Mouse (Mus musculus) testis, postnatal 14 days (tissue): Measurements from ENCODE around the gene Foxp1.

Experiments used
- DNase-seq: peaks from one replicate; pipeline ENCODE4 v3.0.0; 2021; ENCODE audit warnings: low spot score

Foxp1 gene

DNA sequence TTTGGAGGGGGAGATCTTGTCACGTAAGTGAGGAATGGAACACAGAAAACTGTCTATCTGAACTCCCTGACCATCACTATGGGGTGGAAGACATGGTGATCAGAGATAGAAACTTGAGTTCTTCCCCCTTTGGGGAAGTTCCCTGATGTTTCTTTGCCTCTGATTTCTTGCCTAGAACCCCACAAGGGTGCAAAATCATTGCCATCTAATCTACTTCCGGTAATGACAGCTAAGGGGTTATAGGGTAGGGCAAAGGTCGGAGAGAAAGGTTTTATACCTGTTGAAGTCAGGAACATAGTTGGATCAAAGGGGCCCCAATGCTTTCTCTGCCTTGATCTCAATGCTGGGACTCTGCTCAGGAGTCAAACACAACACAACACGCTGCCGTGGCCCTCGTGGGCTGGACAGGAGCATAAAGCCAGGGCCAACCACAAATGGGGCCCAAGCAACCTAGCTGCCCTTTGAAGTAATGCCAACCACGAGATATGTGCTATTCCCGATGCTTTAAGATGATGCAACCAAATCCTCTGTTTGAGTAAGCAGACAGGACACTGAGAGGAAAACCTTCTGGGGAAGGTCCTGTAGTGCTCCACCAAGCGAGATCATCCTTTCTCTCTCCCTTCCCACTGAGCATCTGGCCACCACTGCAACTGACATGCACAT, 163.4 kb downstream of the Foxp1 start:
- no peak for DNase-seq

DNA sequence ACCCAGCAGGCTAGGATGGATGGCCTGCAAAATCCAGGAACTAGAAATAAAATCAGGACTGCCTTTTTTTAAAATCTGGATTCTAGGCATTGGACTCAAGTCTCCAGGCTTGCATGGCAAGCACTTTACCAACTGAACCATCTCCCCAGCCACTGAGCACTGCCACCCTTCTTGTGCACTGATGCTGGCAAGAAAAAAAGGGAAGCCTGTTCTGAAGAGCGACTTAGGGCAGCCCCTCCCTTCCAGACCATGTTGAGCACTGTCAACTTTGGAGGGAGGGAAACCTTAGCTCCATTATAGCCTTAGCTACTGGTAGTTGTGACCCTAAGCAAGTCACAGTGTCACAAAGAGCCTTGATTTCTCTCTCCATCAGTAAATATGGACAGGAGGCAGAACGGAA, 164.6 kb downstream of the Foxp1 start:
- no peak for DNase-seq

DNA sequence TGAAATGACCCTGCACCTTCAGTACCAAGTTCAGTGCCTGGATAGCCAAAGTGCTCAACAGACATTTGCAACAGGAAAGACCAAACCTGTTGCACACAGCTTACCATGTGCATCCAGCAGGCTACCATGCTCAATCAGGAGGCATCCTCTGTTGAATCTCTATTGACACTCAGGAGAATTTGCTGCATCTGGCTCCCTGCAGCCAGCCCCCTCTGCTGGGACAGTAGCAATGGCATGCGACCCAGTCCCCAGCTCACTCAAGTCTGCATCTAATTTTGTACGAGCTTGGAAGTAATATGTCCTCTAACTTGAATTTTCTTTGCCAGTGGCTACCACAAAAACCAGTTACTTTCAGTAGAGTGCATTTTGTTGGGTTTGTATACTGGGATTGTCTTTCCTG, 168.2 kb downstream of the Foxp1 start:
- DNase-seq = no peak

DNA sequence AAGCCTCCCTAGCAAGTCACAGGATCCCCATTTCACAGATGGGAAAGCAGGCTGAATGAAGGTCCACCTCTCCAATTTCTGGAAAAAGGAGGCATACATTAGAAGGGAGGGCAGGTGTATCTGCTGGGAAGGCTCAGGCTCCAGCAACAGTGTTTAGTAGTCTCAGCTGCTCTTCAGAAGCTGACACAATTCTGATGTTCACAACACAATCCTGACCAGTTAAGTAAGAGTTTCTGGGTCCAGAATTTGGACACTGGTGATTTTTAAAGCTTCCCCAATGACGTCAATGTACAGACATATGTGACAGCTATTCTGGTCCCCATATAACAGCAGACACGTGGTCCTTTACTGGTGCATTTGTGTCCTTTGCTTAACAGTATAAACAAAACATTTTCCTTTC, 169.1 kb downstream of the Foxp1 start:
- DNase-seq = no peak

DNA sequence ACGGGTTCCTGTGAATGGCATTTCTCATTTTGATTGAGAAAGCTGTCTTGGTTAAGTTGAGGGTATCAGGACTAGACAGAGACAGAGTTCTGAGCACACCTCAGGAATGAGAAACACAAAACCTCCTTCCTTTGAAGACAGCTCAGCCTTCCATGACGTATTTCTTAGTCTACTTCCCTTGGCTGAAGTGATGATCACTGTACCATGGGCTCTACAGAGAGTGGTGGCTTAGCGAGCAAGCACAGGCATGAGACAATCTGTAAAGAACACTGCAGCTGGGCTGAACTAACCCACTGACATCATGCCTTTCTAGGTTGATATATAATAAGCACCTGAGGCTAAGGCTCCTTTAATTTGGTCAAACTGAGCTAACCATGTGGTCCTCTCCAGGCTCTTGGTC, 172.0 kb downstream of the Foxp1 start:
- no peak for DNase-seq

DNA sequence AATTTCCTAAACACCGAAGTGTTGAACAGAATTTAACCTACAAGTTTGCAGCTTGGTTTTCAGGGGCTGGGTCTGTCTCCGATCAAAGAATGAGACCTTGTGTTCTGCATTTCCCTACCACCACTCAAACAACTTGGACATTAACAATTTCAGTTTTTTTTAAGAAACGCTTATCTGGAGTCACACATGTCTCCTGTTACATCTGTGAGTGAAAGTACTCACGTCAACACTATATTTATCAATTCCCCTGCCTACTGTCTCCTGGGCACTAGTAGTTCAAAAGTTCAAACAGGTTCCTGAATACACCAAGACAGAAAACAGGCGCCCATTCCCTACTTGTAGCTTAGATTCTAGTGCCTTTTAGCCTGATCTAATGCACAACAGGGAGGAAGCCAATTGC, 172.4 kb downstream of the Foxp1 start:
- DNase-seq = no peak

DNA sequence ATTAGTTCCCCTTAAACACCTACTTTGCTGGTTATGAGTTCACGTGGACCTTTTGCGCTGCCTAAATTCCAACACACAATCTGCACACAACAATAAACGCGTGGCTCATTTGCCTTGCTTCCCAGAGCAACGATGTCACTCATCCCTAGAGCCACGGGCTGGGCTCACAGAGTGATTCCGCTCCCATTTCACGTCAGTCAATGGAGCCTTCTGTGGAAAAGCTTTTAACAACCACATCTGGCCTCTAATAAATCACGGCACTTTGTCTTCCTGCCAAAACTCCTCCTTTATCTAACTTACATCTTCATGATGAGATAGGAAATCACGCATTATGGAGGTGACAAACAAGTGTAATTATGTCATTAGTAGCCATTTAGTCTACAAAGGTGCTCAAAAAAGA, 174.7 kb downstream of the Foxp1 start:
- DNase-seq = no peak

DNA sequence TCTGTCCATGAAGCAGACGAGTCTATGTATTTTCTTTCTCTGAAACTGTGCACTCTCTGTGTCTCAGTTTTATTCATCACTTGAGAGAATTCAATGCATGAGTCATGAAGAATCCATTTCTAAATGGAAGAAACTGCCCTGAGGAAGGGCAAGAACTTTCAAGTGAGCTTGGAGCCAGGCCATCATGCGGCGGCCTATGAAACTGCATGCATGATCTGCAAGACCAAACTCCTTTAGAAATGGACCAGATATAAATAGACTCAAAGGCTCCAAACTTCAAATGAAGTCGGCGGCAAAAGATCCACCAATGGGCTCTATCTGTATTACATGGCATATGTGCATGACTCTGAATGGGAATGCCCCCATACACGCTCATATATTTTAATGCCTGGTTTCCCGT, 177.6 kb downstream of the Foxp1 start:
- no peak for DNase-seq

DNA sequence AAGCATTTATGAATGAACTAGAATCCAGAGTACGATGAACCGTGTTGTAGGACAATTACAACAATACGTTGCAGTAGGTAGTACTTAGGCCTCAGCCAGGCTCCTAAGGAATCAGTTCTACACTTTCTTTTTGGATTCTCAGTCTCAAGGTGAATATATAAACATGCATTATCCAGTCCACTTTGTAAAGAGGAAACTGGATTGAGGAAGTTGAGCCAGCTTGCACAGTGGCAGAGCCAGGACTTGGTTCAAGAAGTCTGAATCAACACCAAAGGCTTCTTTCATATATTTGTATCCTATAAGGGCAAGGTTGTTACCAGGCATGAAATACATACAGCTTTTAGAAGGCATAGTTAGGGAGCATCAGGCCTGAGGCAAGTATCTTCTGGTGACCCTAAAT, 178.2 kb downstream of the Foxp1 start:
- DNase-seq = no peak

DNA sequence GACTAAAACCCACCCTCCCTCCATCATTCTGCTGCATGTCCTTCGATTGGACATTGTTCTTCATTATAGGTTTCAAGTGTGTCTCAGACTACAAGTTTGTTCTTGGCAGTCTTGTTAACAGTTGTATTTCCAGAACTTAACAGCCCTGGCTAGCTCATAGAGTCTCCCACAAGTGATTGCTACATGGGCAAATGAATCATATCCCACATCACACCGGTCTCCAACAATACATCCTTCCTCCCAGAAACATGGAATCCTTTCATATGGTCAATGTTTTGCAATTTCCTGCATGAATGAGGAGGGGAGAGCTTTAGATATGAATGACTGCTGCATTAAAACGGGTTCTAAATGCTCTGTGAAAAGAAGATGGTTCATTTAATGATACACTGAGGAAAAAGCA, 178.7 kb downstream of the Foxp1 start:
- no peak for DNase-seq

DNA sequence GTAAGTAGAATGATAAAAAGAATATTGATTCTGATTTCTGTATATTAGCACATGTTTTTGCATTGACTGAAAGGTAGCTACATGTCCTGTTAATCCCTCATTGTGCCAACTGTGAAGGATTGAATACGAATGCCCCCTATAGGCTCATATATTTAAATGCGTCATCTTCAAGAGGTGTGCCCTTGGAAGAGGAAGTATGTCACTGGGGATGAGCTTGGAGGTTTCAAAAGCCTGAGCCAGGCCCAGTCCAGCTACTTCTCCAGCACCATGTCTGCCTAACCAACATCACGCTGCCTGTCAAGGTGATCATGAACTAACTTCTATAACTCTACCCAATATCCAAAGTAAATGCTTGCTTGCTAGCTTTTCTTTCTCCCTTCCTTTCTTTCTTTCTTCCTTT, 180.1 kb downstream of the Foxp1 start:
- no peak for DNase-seq

DNA sequence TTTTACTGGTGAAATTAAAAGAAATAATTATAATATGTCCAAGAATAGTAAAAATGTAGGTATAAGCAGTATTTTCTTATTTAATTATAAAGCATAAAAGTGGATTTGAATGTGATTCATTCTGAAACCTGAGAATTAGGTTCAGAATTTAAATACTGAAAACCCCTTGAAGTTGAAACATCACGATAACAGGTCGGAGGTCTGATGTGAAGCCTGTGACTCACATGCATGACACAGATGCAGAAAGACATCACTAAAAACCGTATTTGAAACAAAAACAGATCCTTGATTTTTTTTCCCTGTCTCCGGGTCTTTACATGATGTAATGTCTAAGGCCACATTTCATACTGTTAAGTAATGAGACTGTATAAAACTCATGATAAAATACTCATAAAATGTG, 181.6 kb downstream of the Foxp1 start:
- no peak for DNase-seq

DNA sequence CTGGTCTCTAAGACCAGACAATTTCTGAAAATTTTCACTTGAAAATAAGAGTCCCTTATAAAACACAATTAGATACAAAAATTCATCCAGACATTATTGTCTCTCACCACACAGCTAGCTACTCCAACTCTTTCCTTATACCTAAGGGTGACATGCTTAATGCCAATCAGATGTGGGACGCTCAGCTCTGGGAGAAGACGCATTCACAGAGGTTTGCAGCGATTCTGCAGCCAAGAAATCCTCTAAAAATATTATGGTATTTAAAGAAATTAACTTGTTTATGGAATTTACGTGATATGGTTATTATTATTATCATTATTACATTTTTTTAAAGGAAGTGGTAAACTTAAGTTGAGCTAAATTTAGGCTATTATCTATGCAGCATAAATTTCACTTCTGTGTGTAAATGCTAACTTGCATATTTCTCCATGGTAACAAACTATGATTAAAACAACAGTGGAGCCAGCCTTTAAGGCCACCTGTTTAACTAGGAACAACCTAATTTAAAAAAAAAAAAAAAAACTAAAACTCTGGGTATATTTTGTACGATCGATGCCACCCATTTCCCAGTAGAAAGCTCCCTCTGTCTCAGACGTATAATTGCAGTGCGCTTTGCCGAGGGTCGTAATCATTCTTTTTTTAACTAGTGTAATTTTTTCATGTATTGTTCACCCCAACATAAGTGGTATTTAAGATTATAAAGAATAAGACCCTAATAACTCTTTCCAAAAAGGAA, 182.4 kb downstream of the Foxp1 start:
- no peak for DNase-seq

DNA sequence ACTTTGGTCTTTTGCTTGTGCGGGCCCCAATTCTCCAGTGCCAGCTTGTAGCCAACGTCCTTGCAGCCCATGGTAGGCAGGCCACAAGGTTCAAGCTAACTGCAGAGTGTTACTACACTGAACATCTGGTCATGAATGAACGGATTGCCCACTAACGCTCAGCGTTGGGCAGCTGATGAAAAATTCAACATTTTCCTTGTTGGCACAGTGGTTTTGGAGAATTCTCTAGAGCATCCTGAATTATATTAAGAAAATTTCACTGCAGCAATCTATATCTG, 183.2 kb downstream of the Foxp1 start:
- no peak for DNase-seq

DNA sequence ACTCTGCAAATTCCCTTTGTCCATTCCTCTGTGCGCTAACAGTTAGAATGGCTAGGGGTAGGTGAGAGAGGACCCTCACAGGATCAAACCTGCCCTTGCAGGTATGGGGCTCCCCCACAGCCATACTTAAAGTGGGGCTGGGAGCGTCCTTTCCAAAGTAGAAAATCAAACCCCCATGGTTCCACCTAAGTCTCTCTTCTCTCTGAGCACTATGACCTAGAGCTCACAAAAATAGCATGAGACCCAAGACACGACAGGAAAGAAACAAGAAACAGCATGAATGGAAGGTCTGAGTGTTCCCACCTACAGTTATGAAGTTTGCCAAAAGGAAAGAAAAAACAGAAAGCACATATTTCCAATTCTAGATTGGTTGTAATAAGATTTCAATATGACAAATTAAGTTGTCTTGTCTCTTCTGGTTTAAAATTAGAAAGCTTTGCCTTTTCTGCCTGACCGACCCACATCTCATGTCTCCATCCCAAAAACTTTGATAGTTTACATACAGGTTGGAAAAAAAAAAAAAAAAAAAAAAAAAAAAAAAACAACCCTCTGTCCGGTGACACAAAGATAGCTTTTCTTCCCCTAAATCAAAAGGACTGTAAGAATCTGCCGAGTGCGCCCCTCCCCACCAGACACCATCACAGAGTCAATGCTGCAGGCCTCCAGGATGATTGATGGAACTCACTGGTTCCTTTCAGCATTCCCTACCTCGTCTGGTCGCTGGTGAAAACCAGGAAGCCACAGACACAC, 183.8 kb downstream of the Foxp1 start:
- DNase-seq = no peak

DNA sequence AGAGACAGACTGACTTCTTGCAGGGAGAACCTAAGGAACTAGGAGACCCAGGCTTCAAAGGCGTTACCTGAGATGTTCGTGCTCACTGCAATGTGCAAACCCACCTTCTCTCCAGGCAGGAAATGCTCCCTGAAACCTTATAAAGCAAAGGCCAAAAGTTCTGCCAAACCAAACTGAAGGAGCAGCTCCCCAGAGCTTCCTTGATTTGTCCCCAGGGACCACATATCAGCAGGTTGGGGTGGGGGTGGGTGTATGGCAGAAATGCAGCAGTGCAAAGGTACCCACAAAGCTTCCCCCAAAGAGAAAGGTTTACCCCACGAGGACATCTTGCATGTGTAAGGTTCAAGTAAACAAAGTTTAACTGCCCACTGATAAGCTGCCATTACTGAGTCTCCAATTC, 184.3 kb downstream of the Foxp1 start:
- DNase-seq = no peak

DNA sequence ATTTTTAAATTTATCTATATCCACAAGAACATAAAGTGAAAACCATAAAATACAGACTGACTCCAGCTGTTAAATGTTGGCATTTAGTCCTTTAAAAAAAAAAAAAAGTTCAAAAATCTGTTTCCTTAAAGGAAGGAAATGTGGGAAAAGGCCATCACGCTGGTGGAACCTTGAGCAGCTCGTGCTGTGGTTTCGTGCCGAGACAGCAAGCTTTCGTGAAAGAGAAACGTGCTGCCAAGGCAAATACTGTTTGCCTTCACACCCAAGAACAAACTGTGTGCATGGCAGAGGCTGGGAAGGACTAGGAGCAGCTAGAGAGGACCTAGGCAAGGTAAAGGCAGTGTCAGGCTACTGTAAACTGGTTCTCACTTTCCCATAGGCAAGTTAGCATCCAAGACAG, 184.9 kb downstream of the Foxp1 start:
- no peak for DNase-seq

DNA sequence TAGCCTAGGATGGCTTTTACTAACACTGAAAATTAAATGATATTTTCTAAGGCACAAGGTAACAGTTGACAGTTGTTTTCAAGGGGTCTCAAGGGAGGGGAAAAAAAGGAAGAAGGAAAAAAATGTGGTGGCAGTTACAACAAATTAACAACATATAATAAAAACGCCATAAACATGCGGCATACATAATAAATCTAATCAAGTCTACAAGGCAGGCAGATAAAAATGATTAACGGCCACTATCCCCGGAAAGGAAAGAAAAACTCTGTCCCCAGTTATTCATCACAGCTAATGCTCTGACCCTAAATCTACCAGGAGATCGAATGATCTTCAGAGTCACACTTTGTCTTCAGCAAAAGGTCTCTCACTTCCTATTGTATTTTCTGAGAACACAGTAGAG, 186.3 kb downstream of the Foxp1 start:
- no peak for DNase-seq

DNA sequence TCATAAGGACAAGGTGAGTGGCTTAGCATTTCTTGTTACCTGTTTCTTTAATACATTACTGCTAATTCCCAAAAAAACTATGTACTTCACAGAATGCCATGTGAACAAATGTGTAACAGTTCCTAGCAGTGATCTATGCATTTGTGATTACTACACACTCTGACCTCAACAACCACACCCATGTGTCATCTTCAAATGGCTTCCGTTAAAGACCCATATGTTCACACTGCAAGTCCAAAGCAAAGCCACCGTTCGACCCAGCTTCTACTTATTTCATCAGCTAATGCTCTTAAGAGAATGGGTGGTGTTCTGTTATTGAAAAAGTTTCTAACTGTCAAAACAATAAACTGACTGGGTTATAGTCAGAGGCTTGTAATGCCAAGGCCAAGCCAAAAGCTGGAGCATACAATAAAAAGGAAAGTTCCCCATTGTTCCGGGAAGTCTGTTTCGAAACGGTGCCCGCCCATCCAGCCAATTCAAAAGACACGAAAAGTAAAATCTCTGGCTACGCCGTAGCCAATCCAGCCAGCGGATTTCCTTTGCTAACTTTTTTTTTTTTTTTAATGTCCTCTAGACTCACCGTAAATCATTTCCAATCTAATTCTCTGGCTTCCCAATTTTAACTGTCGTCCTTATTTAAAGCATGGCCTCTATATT, 187.2 kb downstream of the Foxp1 start:
- no peak for DNase-seq

DNA sequence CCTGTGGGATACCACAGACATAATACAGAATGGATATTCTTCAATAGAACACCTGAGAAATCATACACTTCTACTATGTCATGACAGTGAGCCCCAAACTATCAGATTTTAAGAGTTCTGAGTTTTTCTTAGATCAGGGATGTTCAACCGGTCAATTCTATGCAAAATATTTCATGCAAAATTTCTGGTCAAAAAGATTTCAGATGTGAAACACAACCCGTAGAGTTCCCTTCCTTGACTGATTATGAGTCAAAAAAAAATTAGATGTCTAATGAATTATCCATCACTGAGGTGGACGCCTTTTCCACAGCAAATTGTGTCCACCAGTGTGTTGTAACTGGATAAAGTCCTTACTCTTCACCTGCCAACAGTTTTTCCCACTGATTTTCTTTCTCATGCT, 188.3 kb downstream of the Foxp1 start:
- DNase-seq = no peak

DNA sequence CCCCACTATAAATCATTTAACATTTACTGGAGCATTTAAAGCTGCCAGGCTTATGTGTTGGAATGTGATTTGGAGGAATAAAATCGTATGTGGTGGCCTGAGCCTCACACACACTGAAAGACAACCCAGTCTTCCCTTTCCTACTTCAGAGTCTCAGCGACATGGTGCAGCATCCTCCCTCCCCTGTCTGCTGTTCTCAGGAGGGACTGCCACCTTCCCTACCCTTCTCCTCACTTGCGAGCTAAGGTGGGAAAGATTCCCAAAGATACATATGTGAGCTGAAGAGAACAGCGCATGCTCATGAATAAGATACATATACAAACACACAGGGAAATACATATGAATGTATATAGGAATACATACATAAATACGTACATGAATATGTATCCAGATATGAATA, 189.4 kb downstream of the Foxp1 start:
- no peak for DNase-seq

DNA sequence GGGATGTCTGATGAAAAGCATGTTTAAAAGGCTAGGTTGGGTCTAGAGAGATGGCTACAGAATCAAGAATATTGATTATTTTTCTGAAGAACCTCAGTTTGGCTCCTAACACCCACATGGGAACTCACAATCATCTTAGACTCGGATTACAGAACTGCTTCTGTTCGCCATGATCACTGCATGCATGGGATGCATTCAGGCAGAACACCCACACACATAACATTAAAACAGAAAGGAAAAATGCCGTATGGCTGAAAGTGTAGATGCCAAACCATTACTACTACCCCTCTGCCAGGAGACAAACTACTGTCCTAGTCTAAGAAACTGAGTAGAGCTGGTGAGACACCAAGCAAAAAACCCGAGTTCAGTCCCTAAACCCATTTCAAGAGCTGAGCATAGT, 192.4 kb downstream of the Foxp1 start:
- no peak for DNase-seq

DNA sequence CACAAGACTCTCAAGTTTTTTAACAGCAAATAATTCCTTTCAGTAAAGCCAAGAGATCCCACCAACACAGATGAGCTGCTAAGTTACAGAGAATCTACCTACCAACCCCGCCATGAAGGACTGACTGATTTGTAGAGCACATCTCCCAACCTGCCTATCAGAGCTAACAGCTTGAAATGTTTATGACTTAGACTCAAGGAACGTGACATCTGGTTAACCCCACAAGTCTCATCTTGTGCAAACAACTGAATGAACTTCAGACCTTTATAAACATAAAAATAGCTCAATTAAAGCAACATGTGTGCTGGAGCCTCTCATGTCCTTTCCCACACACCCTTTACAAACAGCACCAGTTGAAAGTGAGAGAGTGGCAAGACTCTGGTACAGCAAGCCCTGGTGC, 193.9 kb downstream of the Foxp1 start:
- DNase-seq = no peak
